Mouse (Mus musculus) macrophage (primary cell): ENCODE results near the gene Ccpg1os. TPM values are rescaled to one million over a fixed set of nuclear protein-coding genes. Genes with fewer than 3 reads are reported as not detected.

ENCODE experiments used
- polyA plus RNA-seq: library from polyadenylated mRNA; stranded (reverse); fragments of 250-400 nt; gene quantifications from 3 replicates; pipeline ENCODE4 v1.2.4, GENCODE M21; 2018; ENCODE audit warnings: inconsistent platforms

Gene Ccpg1os
- polyA plus RNA-seq, 1 experiment from 2014 or later: 5.5 TPM

Other genes with a start within 250 kb of the Ccpg1os start
- not detected in 3 replicates for gene Prtg, start 178.5 kb downstream of the Ccpg1os start, polyA plus RNA-seq
- not detected in 3 replicates for gene Pygo1, start 59.7 kb downstream of the Ccpg1os start, polyA plus RNA-seq
- gene Dyx1c1, start 26.6 kb downstream of the Ccpg1os start, polyA plus RNA-seq: 0.12 to 0.37 TPM (median 0.19 TPM) in 3 replicates
- gene Gm44503, start 26.5 kb downstream of the Ccpg1os start, polyA plus RNA-seq: not detected in 3 replicates
- gene Ccpg1, start within 50 bp of the Ccpg1os start, polyA plus RNA-seq: 18.3 to 65.3 TPM (median 63.3 TPM) in 3 replicates
- 7.1 to 9.0 TPM (median 7.5 TPM) in 3 replicates for gene Pigb, start 55.0 kb upstream of the Ccpg1os start, polyA plus RNA-seq
- 2.4 to 3.5 TPM (median 3.3 TPM) in 3 replicates for gene Rab27a, start 59.5 kb upstream of the Ccpg1os start, polyA plus RNA-seq
- not detected in 3 replicates for gene Khdc3, start 116.5 kb upstream of the Ccpg1os start, polyA plus RNA-seq
- gene Gm20509, start 117.1 kb upstream of the Ccpg1os start, polyA plus RNA-seq: not detected in 3 replicates
- 42.8 to 69.1 TPM (median 47.1 TPM) in 3 replicates for gene Rsl24d1, start 128.0 kb upstream of the Ccpg1os start, polyA plus RNA-seq